Mouse (Mus musculus): Measurements from ENCODE around the gene Hspb8.

The Hspb8 gene

DNA sequence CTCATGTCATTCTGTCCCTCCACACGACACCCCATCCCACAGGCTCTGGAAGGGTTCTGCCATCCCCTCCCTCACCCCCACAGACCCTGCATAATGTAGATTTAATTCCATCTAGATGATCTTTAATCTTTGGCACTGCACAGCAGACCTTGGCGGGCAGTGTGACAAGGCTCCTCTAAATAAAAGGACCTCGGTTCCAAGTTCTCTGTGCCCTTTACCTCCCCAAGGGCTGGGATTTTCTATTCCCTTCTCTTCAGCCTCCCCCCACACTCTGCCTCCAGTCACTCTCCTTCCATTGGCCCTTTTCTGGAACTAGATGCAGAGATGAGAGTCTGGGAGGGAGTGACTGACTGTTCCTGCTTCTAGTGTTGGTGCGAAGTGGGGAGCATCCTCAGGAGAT, 33.3 kb downstream of the Hspb8 start:
- 69% methylated on average over 4 of the region's 4 CpGs for WGBS

DNA sequence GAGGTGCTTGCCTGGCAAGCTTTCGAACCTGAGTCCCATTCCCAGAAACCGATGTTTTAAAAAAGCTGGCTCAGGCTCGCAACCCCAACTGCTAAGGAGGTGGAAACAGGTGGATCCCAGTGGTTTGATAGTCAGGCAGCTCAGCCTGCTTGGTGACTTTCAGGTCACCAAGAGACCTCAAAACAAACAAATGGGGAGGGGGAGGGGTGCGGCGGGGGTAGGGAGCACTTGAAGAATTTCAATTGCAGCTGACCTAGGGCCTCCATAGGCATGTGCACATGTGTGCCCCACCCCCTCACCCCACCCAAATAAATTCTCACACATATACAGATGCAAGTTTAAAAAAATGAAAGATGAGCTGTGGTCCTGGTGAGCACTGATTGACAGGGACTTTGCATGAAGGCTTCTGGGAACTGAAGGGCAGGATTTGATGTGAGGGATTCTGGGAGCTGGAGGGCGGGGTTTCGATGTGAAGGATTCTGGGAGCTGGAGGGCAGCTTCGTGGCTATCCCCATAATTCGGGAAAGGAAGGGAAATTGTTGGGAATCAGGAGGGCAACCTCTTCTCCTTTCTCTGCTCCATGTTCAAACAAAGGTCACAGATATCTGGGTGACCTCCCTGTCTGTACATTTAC, 35.2 kb downstream of the Hspb8 start:
- 85% methylated on average over 9 of the region's 9 CpGs for WGBS

DNA sequence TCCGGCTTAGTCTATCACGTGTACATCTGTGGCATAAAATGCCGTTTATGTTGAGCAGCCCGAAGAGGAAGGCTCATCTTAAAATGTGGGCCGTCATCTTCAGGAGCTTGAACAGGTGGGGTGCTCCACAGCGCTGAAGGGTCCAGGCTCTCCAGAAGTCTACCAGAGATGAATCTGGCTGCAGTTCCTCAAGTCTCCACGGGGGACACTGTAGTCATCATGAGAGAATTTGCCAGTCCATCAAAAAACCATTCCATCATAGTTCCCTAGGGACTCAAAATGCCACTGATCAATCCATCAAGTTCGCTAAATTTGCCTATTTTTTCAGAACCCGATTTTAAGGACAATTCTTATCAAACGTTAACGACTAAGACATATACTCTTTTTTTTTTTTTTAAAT, 36.6 kb downstream of the Hspb8 start:
- WGBS: 49% methylated on average over 11 of the region's 11 CpGs

DNA sequence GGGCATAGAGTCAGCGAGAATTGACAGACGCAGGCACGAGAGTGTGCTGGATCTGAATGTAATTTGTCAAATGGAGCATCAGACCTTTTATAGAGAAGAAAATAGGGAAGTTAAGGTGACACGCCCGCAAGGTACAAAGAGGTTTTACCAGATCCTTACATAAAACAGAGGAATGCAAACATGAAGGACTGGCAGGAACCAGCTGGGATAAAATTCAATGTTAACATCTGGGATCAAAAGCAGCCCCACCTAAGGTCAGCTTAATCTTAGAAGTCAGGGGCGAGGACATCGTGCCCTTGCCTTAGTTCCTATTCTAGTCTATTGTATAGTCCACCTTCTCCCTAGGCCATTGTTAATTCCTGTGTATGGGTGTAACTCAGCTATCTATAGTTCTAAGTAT, 40.0 kb downstream of the Hspb8 start:
- WGBS: 94% methylated on average over 7 of the region's 7 CpGs

DNA sequence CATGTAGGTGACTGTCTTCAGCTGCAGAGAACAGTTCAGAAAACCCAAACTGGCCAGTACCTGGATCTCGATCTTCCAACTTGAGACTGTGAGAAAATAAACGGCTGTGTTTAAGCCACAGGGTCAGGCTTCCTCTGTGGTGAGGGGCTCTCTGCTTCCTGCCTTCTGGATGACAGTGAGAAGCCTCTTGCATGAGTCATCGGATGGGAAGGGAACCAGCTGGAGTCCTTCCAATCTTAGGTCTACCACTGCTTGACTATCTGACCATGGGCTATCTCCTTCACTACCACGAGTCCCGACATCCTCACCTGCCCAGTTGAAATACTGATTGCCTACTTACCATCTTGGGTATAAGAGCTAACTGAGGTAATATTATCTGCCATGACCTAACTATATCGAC, 40.9 kb downstream of the Hspb8 start:
- WGBS: 79% methylated on average over 6 of the region's 6 CpGs

DNA sequence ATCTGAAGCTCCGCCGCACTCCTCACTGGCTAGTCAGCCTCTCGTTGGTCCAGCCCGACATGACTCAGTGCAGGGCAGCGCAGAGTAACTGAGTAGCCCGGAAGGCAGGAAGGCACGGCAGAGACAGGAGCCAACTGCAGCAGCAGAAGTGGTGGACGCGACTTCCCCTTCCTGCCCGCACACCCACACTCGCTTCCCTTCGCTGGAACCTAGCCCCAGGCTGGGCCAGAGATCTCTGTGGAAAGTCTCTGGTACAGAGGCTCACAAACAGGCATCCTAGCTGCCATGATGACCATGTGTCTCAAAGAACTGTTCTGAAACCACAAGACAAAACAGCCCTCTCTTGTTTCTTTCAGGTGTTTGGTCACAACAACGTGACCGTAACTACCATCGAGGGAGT, 41.4 kb downstream of the Hspb8 start:
- WGBS: 69% methylated on average over 15 of the region's 15 CpGs

DNA sequence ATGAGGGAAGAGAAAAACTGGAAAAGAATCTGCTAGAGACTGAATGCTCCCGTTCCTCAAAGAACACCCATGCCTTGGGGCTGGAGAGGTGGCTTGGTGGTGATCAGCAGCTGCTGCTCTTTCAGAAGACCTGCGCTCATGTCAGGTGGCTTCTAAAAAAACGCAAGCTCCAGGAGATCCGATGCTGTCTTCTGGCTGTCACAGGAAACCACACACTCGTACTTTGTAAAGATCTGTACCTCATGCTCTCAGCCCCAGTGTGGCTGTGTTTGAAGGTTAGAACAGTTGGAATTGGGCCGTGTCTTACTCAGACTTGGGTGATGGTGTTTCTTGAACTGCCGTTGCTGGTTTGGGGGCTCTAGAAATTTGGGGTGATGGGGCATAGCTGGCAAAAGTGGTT, 42.3 kb downstream of the Hspb8 start:
- WGBS: 65% methylated on average over 7 of the region's 7 CpGs

DNA sequence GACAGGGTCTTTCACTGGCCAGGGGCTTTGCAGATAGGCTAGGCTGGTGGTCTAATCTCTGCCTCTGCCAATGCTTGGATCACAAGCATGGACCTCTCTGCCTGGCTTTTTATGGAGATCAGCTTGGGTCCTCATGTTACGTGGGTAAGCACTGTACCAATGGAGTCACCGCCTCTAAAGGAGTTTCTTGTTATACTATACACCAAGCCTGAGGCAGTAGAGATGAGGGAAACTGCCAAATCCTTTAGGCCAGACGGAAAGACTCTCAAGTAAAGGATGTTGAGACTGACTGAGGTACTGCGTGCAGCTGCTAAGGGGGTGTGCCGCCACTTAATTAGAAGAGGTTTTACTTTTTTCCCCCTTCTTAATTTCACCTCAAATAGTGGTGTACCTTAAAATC, 43.8 kb downstream of the Hspb8 start:
- WGBS: 79% methylated on average over 5 of the region's 5 CpGs

DNA sequence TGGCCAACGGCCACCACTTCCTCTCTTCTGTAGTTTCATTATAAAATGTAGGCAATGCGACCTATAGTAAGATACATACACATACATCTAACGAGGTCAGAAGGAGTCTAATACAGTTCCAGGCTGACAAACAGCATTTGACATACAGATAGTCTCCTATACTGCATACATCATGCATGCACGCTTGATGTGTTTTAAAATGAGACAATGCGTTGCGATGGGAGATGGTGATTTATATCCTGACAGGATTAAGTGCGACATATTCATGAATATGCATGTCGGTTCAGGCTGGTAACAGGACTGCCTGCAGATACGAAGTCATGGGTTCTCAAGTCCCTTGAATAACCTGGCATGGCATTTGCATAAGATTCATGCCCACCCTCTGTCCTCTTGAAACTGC, 54.7 kb downstream of the Hspb8 start:
- WGBS: 83% methylated on average over 9 of the region's 9 CpGs

DNA sequence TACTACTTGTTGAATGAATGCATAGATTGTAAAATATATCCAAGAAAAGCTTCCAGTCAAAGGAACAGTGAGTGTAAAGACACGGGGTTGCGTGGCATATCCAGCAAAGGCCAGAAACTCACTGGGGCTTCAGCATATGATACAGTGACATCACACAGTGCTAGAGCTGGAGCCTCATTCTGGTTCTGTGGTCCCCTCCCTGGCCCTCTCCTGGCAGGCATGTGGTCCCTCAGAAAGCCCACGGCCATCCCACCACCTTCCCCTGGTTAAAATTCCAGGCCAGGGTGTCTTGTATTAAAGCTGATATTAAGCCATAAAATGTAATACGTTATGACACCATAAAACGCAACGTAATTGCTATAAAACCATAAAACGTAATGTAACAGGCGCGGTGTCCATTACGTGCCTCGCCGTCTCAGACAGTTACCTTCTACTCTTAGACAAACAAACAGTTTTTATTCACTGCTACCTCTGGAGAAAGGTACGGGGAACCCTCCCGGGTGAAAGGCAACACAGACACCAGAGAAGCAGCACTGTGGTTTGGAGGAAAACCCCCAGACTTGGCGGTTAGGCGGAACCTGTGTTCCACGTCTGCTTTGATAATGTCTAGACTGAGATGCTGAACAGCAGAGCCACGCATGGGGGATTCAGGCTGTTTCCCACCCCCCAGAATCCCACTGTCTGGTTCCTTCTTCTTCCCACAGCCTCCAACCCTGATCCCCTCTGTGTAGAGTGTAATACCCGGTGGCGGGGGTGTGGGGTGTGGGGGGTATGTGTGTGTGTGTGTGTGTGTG, 55.6 kb downstream of the Hspb8 start:
- WGBS: 92% methylated on average over 20 of the region's 20 CpGs

DNA sequence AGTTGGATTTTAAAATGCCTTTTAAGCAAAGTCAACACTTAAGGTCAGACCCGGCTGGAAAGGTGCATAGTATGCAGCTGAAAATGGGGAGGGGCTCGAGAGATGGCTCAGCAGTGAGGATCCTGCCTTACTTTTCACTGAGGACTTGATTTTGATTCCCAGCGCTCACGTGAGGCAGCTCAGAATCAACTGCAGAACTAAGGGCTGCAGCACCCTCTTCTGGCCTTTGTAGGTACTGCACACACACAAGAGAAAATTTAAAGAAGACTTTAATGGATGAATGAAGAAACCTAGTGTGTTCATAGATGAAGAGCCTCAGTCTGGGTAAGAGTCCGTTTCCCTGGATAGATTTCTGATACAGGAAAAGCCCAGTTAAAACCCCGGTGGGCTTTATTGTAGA, 61.3 kb downstream of the Hspb8 start:
- WGBS: 79% methylated on average over 6 of the region's 6 CpGs

DNA sequence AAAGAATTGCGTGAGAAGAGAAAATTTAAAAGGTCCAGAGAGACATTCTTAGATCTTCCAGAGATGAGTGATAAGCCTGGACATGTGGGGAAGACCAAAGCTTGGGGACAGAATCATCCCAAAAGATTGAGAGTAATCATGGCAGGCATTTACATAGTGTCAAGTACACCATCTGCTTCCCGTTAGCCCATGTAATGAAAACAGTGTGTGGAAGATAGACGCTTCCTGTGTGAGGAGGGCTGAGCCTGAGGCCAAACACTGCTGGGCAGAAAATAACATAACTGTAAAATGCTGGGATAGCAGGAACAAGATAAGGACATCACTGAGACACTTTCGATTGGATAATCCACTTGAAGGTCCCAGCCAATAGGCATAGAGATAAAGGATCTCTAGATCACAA, 61.9 kb downstream of the Hspb8 start:
- WGBS: 71% methylated on average over 4 of the region's 4 CpGs
